Mouse (Mus musculus): ENCODE results near the gene Esr2.

DNA sequence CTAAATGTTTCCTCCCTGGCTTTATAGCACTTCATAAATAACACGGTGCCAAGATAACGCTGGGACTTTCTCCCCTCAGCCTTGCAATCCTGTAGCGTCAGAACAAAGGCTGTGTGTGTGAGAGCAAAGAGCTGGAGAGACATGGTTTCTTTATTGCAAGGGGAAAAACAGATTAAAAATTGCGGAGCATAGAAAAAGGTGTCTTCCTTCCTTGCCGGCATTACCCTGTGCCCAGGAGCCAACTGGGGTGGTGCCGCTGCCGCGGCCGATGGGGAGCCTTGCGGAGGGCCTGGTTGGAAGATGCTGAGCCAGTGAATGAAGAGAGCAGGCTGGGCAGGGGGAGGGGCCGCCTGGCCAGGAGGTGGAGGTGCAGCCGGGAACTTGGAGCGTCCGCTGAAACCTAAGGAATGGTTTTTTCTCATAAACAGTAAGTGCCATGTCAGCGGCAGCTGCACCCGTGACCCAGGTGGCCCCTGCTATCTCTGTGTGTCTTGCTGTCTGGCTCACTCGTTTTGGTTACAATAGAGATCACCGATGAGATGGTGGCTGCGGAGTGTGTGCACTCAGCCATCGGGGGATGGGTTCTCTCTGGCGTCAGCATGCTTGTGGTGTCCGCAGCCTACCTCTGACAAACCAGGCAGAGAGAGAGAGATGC, 95.4 kb downstream of the Esr2 start:
- TF ChIP-seq CTCF (IDR thresholded peaks at IDR 0.05; ENCODE audit: extremely low read depth, insufficient read depth, insufficient read length, insufficient replicate concordance): no peak
- TF ChIP-seq POLR2A (IDR thresholded peaks at IDR 0.05; ENCODE audit: low read depth, low read length): no peak
